Comparison of ENCODE assay signal across 8 mouse cellular contexts in the genomic region with DNA sequence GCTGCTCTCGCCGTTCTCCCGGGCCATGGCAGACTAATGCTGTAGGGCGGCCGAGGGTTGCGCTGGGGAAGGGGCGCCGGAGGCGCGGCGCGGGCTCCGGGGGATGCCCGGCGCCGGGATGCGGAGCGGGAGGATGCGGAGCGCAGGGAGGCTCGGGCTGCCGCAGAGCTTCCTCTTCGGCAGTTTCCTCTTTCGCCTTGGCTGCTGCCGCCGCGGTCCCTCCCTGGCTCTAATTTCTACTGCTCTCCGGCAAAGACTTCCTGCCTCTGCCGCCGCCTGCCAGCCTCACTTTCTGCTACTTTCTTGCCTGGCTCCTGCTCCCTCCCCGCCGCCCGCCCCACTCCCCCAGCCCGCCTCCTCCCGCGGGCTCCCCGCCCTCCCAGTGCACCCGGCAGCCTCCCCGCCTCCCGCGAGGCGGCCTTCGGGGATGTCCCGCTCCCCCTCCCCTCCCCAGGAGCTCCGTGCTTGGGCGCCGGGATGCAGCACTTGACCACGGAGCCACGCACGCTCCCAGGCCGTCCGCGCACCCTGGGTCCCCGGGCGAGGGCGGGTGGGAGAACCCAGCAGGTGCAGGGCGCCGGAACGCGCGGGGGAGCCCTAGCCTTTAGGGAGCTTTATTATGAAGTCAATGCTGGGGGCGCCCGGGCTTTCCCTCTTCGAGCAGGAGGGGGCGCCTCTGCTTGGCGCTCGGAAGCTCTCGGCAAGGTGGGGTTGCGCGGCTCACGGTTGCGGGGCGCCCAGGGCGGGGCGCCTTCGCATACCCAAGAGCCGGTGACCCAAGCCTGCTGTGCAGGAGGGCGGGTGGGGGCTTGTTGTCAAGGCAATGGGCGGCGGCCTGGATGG. TPM values are rescaled to one million over a fixed set of nuclear protein-coding genes. Genes with fewer than 3 reads are reported as not detected.
DNase-seq lines count a peak whose midpoint lies in the region; ATAC-seq and TF ChIP-seq lines count a peak whose summit lies in the region.

A gene (minus strand): TSS at position 305 of the 843 bp plus-strand sequence.

- no peaks in the 10 kb centered on the region for H3K36me3 ChIP-seq in E14TG2a.4 (ENCODE audit: insufficient read depth, low read length)
- H3K36me3 ChIP-seq in forebrain, embryonic 15.5 days: no peaks in the 10 kb centered on the region
- H3K36me3 ChIP-seq in neural tube, embryonic 15.5 days: no peaks in the 10 kb centered on the region

- peak; percentile 85 for ATAC-seq in forebrain, embryonic 15.5 days (replicated peaks)
- peak; percentile 82 for ATAC-seq in neural tube, embryonic 15.5 days (ENCODE audit: low FRiP score)

- DNase-seq in c-Kit-positive CD71-positive TER-119-positive erythroid progenitor cells, embryonic 14.5 days (ENCODE audit: low spot score): peak; percentile 33
- DNase-seq in heart, postnatal 25 days (ENCODE audit: low spot score): peak; percentile 43
- peak; percentile 81 to 83 for DNase-seq in layer of hippocampus, adult 2 months (ENCODE audit: low spot score in 2 of 2)
- DNase-seq in lung, adult 2 months: peak; percentile 56
- peak; percentile 79 for DNase-seq in testis, postnatal 10 days (ENCODE audit: low spot score)

- peak within 1 kb of the TSS; percentile 96 for H3K4me2 ChIP-seq in forebrain, embryonic 15.5 days (replicated peaks)
- peak within 1 kb of the TSS; percentile 97 for H3K4me2 ChIP-seq in neural tube, embryonic 15.5 days

- H3K4me1 ChIP-seq in E14TG2a.4 (replicated peaks; ENCODE audit: low read depth, low read length): peaks cover 55% of the 10 kb centered on the region
- H3K4me1 ChIP-seq in forebrain, embryonic 15.5 days: peaks cover 17% of the 10 kb centered on the region
- H3K4me1 ChIP-seq in lung, adult 2 months (ENCODE audit: control insufficient read depth, insufficient read depth, low read length): no peaks in the 10 kb centered on the region
- H3K4me1 ChIP-seq in neural tube, embryonic 15.5 days: peaks cover 32% of the 10 kb centered on the region

- H3K9me3 ChIP-seq in E14TG2a.4 (ENCODE audit: low read length): peaks cover 9% of the 10 kb centered on the region
- H3K9me3 ChIP-seq in forebrain, embryonic 15.5 days: no peaks in the 10 kb centered on the region
- H3K9me3 ChIP-seq in neural tube, embryonic 15.5 days (replicated peaks): 0 out of 2 replicates have a peak, but pooled peaks cover 2% of the 10 kb centered on the region

- TF ChIP-seq POLR2A in lung, adult 2 months (IDR thresholded peaks at IDR 0.05; ENCODE audit: borderline replicate concordance, extremely low read depth, low read depth, low read length): no peak

- H3K9ac ChIP-seq in forebrain, embryonic 15.5 days (replicated peaks): peak within 1 kb of the TSS; percentile 57
- peak within 1 kb of the TSS; percentile 72 for H3K9ac ChIP-seq in neural tube, embryonic 15.5 days (replicated peaks)

- peaks cover 26% of the 10 kb centered on the region for H3K27me3 ChIP-seq in E14TG2a.4 (ENCODE audit: insufficient read depth, low read length)
- H3K27me3 ChIP-seq in forebrain, embryonic 15.5 days: peaks cover 10% of the 10 kb centered on the region
- no peaks in the 10 kb centered on the region; the same call in 1 of the 2 replicates for H3K27me3 ChIP-seq in neural tube, embryonic 15.5 days (replicated peaks)

- TF ChIP-seq CTCF in E14TG2a.4 (conservative IDR thresholded peaks at IDR 0.05; ENCODE audit: low read length): peak; percentile 24
- TF ChIP-seq CTCF in layer of hippocampus, adult 2 months (conservative IDR thresholded peaks at IDR 0.05): peak; percentile 80
- 0 out of 2 replicates have a peak, but pooled peaks have one; percentile 16 for TF ChIP-seq CTCF in lung, adult 2 months (IDR thresholded peaks at IDR 0.05; ENCODE audit: insufficient read depth, low read length)

- intact Hi-C loops in heart, postnatal 25 days (cut with DNase I): no loop called here

- H3K27ac ChIP-seq in forebrain, embryonic 15.5 days (replicated peaks): peak within 1 kb of the TSS; percentile 84
- H3K27ac ChIP-seq in layer of hippocampus, adult 2 months: peak within 1 kb of the TSS; percentile 94
- peak within 1 kb of the TSS; percentile 79 for H3K27ac ChIP-seq in neural tube, embryonic 15.5 days (replicated peaks)

- H3K4me3 ChIP-seq in E14TG2a.4 (replicated peaks; ENCODE audit: low read length): peak within 1 kb of the TSS; percentile 90
- H3K4me3 ChIP-seq in forebrain, embryonic 15.5 days: peak within 1 kb of the TSS; percentile 61
- peak within 1 kb of the TSS; percentile 95 for H3K4me3 ChIP-seq in layer of hippocampus, adult 2 months
- H3K4me3 ChIP-seq in lung, adult 2 months (replicated peaks; ENCODE audit: extremely low read depth, low read depth, low read length): peak within 1 kb of the TSS; percentile 72
- peak within 1 kb of the TSS; percentile 72 for H3K4me3 ChIP-seq in neural tube, embryonic 15.5 days (replicated peaks)

- under 1% methylated on average over 73 of the region's 80 CpGs for WGBS in forebrain, embryonic 15.5 days
- WGBS in lung, adult 2 months: under 1% methylated on average over 78 of the region's 80 CpGs
- WGBS in neural tube, embryonic 15.5 days: under 1% methylated on average over 62 of the region's 80 CpGs

RNA-seq across cellular contexts. Expression of the gene that starts here (rescaled TPM):
- 6.5 and 8.4 TPM in 2 replicates for polyA plus RNA-seq in forebrain, embryonic 15.5 days (2015; fragmentation: Nextera tagmentation; extraction: Ambion mirVana)
- total RNA-seq in heart, postnatal 25 days (2021): 1 to 10 TPM; 4.6 to 5.3 TPM
- 100 to 1,000 TPM; 159 to 180 TPM for total RNA-seq in layer of hippocampus, adult 2 months (2021)
- 3.8 and 6.2 TPM in 2 replicates for polyA plus RNA-seq in lung, adult 2 months (2012; rRNA removed)
- 7.6 and 9.7 TPM in 2 replicates for polyA plus RNA-seq in neural tube, embryonic 15.5 days (2015; fragmentation: Nextera tagmentation; extraction: Ambion mirVana)

Comparison
In these comparisons a context has a peak if more than half of its experiments do, and no peak if none do; other contexts are left out.
1. Peak in every context shown above with its lines: DNase-seq, ATAC-seq, H3K4me3 ChIP-seq and H3K27ac ChIP-seq.
2. RNA of the gene that starts here (total RNA-seq): 159 to 180 TPM in layer of hippocampus, adult 2 months; 4.6 to 5.3 TPM in heart, postnatal 25 days; every median in the first group is over 10 times any median in the second.
3. CTCF ChIP-seq: peak in every context shown above with its lines; median percentile 80 in layer of hippocampus, adult 2 months; 24 in E14TG2a.4; 16 in lung, adult 2 months.